Mouse (Mus musculus): ENCODE measurements at regions not wholly inside any gene's neighbourhood (a gene's known extent, or its start where the extent isn't known, plus 50 kb on each side); places are given as distances from the start of the nearest gene placed in this dataset.
"Not testable (repeated sequence)": the region's sequence is repeated elsewhere in the genome, so short reads cannot be mapped to it uniquely, and the experiment has no call there.

DNA sequence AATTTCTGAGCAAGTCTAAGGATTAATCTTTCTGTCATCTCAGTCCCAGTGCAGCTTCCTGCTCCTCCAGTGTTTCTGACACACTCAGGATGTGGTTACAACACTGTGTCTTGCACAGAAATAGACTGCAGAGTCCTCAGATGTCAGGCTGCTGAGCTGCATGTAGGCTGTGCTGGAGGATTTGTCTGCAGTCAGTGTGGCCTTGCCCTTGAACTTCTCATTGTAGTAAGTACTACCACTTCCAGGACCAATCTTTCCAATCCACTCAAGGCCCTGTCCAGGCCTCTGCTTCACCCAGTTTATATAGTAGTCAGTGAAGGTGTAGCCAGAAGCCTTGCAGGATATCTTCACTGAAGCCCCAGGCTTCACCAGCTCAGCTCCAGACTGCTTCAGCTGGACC is 185.8 kb upstream of the Zfp386 start:
- peaks cover 20% of the 10 kb centered on the region for H3K4me1 ChIP-seq
- not testable (repeated sequence) for H3K36me3 ChIP-seq (replicated peaks; ENCODE audit: low read length); H3K27me3 ChIP-seq (replicated peaks); H3K9me3 ChIP-seq
- H3K4me3 ChIP-seq (replicated peaks): peak overlapping the region; percentile 76

- peaks cover 31% of the 10 kb centered on the region for H3K4me1 ChIP-seq
- not testable (repeated sequence) for H3K4me3 ChIP-seq (replicated peaks); H3K9me3 ChIP-seq; H3K27me3 ChIP-seq (replicated peaks); H3K36me3 ChIP-seq (replicated peaks; ENCODE audit: low read length)
Observed at GRCm38 (mm10) chr12:115865059-115865756, 182.3 kb upstream of the Zfp386 start.

DNA sequence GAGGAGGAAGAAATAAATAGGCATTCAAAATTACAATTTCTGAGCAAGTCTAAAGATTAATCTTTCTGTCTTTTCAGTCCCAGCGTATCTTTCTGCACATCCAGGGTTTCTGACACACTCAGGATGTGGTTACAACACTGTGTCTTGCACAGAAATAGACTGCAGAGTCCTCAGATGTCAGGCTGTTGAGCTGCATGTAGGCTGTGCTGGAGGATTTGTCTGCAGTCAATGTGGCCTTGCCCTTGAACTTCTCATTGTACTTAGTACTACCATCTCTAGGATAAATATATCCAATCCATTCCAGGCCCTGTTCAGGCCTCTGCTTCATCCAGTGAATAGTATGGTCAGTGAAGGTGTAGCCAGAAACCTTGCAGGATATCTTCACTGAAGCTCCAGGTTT is 178.9 kb upstream of the Zfp386 start:
- H3K27me3 ChIP-seq (replicated peaks); H3K9me3 ChIP-seq; H3K36me3 ChIP-seq (replicated peaks; ENCODE audit: low read length): not testable (repeated sequence)
- Histone ChIP-seq H3K4me1 (peaks cover 12% of the 10 kb centered on the region), H3K4me3 (replicated peaks) (peak overlapping the region; percentile 33)

- H3K27me3 ChIP-seq (replicated peaks); H3K9me3 ChIP-seq; H3K36me3 ChIP-seq (replicated peaks; ENCODE audit: low read length); H3K4me3 ChIP-seq (replicated peaks); H3K4me1 ChIP-seq: not testable (repeated sequence)
Observed at GRCm38 (mm10) chr12:115872451-115872850, 175.1 kb upstream of the Zfp386 start.

- H3K9me3 ChIP-seq; H3K4me3 ChIP-seq (replicated peaks); H3K36me3 ChIP-seq (replicated peaks; ENCODE audit: low read length); H3K27me3 ChIP-seq (replicated peaks); H3K4me1 ChIP-seq: not testable (repeated sequence)
Observed at GRCm38 (mm10) chr12:115873976-115874375, 173.5 kb upstream of the Zfp386 start.

DNA sequence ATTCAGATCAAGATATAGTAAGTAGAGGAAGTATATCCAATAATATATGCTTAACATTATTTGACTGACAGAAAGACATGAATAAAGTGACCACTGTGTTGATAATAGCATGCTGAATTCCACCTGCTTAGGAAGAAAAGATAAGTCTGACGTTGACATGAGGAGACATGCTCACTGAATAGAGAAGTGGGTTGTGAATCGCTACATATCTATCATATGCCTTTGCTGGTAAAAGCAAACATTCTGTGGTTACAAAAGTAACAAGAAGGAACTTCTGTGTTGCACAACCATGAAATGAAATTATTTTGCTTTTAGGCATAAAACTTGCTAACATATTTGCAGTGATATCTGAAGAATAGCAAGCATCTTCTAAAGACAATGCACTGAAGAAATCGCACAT is 163.8 kb upstream of the Zfp386 start:
- Histone ChIP-seq H3K9me3 (no peaks in the 10 kb centered on the region), H3K27me3 (replicated peaks) (no peaks in the 10 kb centered on the region), H3K4me3 (replicated peaks) (no peak overlapping the region), H3K4me1 (peaks cover 15% of the 10 kb centered on the region), H3K36me3 (replicated peaks; ENCODE audit: low read length) (no peaks in the 10 kb centered on the region)
- TF ChIP-seq GATA1 (IDR thresholded peaks at IDR 0.05; ENCODE audit: borderline replicate concordance, low read length) (no peak), FLI1 (IDR thresholded peaks at IDR 0.05; ENCODE audit: low read length) (no peak)

DNA sequence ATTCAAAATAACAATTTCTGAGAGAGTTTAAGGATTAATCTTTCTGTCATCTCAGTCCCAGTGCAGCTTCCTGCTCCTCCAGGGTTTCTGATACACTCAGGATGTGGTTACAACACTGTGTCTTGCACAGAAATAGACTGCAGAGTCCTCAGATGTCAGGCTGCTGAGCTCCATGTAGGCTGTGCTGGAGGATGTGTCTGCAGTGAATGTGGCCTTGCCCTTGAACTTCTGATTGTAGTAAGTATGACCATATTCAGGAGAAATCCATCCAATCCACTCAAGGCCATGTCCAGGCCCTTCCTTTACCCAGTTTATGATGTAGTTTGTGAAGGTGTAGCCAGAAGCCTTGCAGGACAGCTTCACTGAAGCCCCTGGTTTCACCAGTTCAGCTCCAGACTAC is 159.5 kb upstream of the Zfp386 start:
- H3K4me1 ChIP-seq: peaks cover 15% of the 10 kb centered on the region
- no peaks in the 10 kb centered on the region for H3K9me3 ChIP-seq
- H3K27me3 ChIP-seq (replicated peaks): no peaks in the 10 kb centered on the region
- no peaks in the 10 kb centered on the region for H3K36me3 ChIP-seq (replicated peaks; ENCODE audit: low read length)
- H3K4me3 ChIP-seq (replicated peaks): no peak overlapping the region
- TF ChIP-seq GATA1 (IDR thresholded peaks at IDR 0.05; ENCODE audit: borderline replicate concordance, low read length) (no peak), FLI1 (IDR thresholded peaks at IDR 0.05; ENCODE audit: low read length) (no peak)

GRCm38 (mm10) chr12:115892656-115893055 is 154.9 kb upstream of the Zfp386 start:
- H3K9me3 ChIP-seq; H3K27me3 ChIP-seq (replicated peaks); H3K4me1 ChIP-seq; H3K36me3 ChIP-seq (replicated peaks; ENCODE audit: low read length); H3K4me3 ChIP-seq (replicated peaks): not testable (repeated sequence)

DNA sequence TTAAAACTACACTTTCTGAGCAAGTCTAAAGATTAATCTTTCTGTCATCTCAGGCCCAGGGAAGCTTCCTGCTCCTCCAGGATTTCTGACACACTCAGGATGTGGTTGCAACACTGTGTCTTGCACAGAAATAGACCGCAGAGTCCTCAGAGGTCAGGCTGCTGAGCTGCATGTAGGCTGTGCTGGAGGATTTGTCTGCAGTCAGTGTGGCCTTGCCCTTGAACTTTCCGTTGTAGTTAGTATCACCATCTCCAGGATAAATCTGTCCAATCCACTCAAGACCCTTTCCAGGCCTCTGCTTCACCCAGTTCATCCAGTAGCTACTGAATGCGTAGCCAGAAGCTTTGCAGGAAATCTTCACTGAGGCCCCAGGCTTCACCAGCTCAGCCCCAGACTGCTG is 135.3 kb upstream of the Zfp386 start:
- not testable (repeated sequence) for H3K4me3 ChIP-seq (replicated peaks); H3K36me3 ChIP-seq (replicated peaks; ENCODE audit: low read length); H3K27me3 ChIP-seq (replicated peaks); H3K9me3 ChIP-seq
- H3K4me1 ChIP-seq: peaks cover 11% of the 10 kb centered on the region

- H3K36me3 ChIP-seq (replicated peaks; ENCODE audit: low read length); H3K4me3 ChIP-seq (replicated peaks); H3K27me3 ChIP-seq (replicated peaks); H3K9me3 ChIP-seq: not testable (repeated sequence)
- peaks cover 15% of the 10 kb centered on the region for H3K4me1 ChIP-seq
Observed at GRCm38 (mm10) chr12:115915420-115915819, 132.1 kb upstream of the Zfp386 start.

DNA sequence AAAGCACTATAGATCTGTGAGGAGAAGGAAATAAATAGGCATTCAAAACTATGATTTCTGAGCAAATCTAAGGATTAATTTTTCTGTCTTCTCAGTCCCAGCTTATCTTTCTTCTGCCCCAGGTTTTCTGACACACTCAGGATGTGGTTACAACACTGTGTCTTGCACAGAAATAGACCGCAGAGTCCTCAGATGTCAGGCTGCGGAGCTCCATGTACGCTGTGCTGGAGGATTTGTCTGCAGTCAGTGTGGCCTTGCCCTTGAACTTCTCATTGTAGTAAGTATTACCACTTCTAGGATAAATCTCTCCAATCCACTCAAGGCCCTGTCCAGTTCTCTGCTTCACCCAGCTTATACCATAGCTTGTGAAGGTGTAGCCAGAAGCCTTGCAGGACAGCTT is 127.4 kb upstream of the Zfp386 start:
- H3K27me3 ChIP-seq (replicated peaks); H3K4me1 ChIP-seq; H3K4me3 ChIP-seq (replicated peaks); H3K9me3 ChIP-seq; H3K36me3 ChIP-seq (replicated peaks; ENCODE audit: low read length): not testable (repeated sequence)

- H3K4me1 ChIP-seq; H3K4me3 ChIP-seq (replicated peaks); H3K36me3 ChIP-seq (replicated peaks; ENCODE audit: low read length); H3K27me3 ChIP-seq (replicated peaks); H3K9me3 ChIP-seq: not testable (repeated sequence)
Observed at GRCm38 (mm10) chr12:115923999-115924398, 123.5 kb upstream of the Zfp386 start.

- not testable (repeated sequence) for H3K9me3 ChIP-seq; H3K27me3 ChIP-seq (replicated peaks); H3K4me1 ChIP-seq; H3K36me3 ChIP-seq (replicated peaks; ENCODE audit: low read length); H3K4me3 ChIP-seq (replicated peaks)
Observed at GRCm38 (mm10) chr12:115925542-115925941, 122.0 kb upstream of the Zfp386 start.

DNA sequence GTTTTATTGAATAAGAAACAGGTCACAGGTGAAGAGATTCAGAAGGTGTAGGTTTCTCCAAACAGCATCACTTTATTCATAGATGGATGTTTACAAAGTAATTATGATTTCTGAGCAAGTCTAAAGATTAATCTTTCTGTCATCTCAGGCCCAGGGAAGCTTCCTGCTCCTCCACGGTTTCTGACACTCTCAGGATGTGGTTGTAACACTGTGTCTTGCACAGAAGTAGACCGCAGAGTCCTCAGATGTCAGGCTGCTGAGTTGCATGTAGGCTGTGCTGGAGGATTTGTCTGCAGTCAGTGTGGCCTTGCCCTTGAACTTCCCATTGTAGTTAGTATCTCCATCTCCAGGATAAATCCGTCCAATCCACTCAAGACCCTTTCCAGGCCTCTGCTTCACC is 95.2 kb upstream of the Zfp386 start:
- not testable (repeated sequence) for H3K4me3 ChIP-seq (replicated peaks); H3K4me1 ChIP-seq; H3K27me3 ChIP-seq (replicated peaks); H3K36me3 ChIP-seq (replicated peaks; ENCODE audit: low read length); H3K9me3 ChIP-seq

DNA sequence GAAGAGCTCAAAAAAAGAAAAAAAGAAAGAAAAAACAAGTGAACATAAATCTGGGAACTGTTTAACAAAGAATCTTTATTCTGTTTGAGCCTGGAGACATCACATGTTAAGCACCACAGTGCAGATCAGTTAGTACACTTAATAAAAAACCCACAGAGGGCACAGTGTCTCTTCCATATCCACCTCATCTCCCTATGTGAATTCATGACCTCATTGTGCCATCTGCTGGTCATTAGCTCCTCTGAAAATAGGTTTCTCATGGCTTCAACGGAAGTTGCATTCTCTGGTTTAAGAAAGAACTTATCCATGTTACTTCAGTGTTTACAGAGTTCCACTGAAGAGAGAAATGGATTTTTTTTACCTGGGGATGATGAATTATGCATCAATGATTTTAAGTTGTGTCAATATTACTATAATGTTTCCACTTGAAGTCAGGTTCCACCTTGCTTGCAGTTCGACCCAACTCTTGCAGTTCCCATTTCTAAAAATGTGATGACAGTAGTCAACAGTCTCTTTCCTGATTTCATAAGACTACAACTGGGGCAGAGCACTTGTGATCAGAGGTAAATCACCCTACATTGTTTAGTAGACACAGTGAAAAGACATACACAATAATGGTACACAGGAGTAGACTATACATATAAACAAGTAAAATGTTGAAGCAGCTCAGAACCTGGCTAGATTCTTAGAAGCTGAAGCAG is 91.9 kb upstream of the Zfp386 start:
- H3K36me3 ChIP-seq (replicated peaks; ENCODE audit: low read length): not testable (repeated sequence)

GRCm38 (mm10) chr12:115963701-115964100 is 83.8 kb upstream of the Zfp386 start:
- not testable (repeated sequence) for H3K9me3 ChIP-seq; H3K36me3 ChIP-seq (replicated peaks; ENCODE audit: low read length); H3K4me1 ChIP-seq; H3K4me3 ChIP-seq (replicated peaks); H3K27me3 ChIP-seq (replicated peaks)

More for the DNA sequence above, 91.9 kb upstream of the Zfp386 start:
- H3K9me3 ChIP-seq; H3K27me3 ChIP-seq (replicated peaks); H3K4me1 ChIP-seq; H3K4me3 ChIP-seq (replicated peaks): not testable (repeated sequence)

All from megakaryocyte, embryonic 14.5 days (primary cell).